Mouse (Mus musculus): ENCODE data around the gene Hoxd12.

Hoxd12 gene

GRCm38 (mm10) chr2:74695813-74696430, 21.1 kb downstream of the Hoxd12 start:
- no peak for DNase-seq (ENCODE audit: extremely low spot score)

GRCm38 (mm10) chr2:74696442-74697335, 21.9 kb downstream of the Hoxd12 start:
- no peak for DNase-seq (ENCODE audit: extremely low spot score)

GRCm38 (mm10) chr2:74697567-74698121, 22.8 kb downstream of the Hoxd12 start, which contains the start of gene Hoxd9:
Hoxd9 (plus strand) TSS chr2:74697727.
- DNase-seq (ENCODE audit: extremely low spot score): no peak

GRCm38 (mm10) chr2:74698201-74699052, 23.6 kb downstream of the Hoxd12 start:
- DNase-seq (ENCODE audit: extremely low spot score): peak; percentile 75

GRCm38 (mm10) chr2:74699053-74699430, 24.2 kb downstream of the Hoxd12 start:
- no peak for DNase-seq (ENCODE audit: extremely low spot score)

- no peak for DNase-seq (ENCODE audit: extremely low spot score)
Measured at GRCm38 (mm10) chr2:74699664-74700545, 25.1 kb downstream of the Hoxd12 start.

GRCm38 (mm10) chr2:74700546-74701112, 25.8 kb downstream of the Hoxd12 start:
- DNase-seq (ENCODE audit: extremely low spot score): peak; percentile 61

- DNase-seq (ENCODE audit: extremely low spot score): peak; percentile 82
Measured at GRCm38 (mm10) chr2:74701949-74702819, 27.4 kb downstream of the Hoxd12 start.

GRCm38 (mm10) chr2:74702820-74703219, 28.0 kb downstream of the Hoxd12 start:
- DNase-seq (ENCODE audit: extremely low spot score): no peak

- no peak for DNase-seq (ENCODE audit: extremely low spot score)
Measured at GRCm38 (mm10) chr2:74703317-74703716, 28.5 kb downstream of the Hoxd12 start.

GRCm38 (mm10) chr2:74703720-74704392, 29.0 kb downstream of the Hoxd12 start:
- DNase-seq (ENCODE audit: extremely low spot score): no peak

GRCm38 (mm10) chr2:74704393-74704998, 29.7 kb downstream of the Hoxd12 start, which contains the start of gene Hoxd8:
Hoxd8 (plus strand) TSS chr2:74704615.
- no peak for DNase-seq (ENCODE audit: extremely low spot score)

- DNase-seq (ENCODE audit: extremely low spot score): no peak
Measured at GRCm38 (mm10) chr2:74704999-74705466, 30.2 kb downstream of the Hoxd12 start.

GRCm38 (mm10) chr2:74705467-74706089, 30.8 kb downstream of the Hoxd12 start:
- DNase-seq (ENCODE audit: extremely low spot score): no peak

- DNase-seq (ENCODE audit: extremely low spot score): no peak
Measured at GRCm38 (mm10) chr2:74706393-74706960, 31.7 kb downstream of the Hoxd12 start.

GRCm38 (mm10) chr2:74707599-74707998, 32.8 kb downstream of the Hoxd12 start:
- no peak for DNase-seq (ENCODE audit: extremely low spot score)

GRCm38 (mm10) chr2:74708676-74709075, 33.9 kb downstream of the Hoxd12 start:
- no peak for DNase-seq (ENCODE audit: extremely low spot score)

Measured in embryo, embryonic 9.5 days (tissue).